Mouse (Mus musculus) stomach, postnatal 0 days (tissue): ENCODE results near the gene Txndc2.

Source experiments
- CTCF ChIP-seq: IDR thresholded peaks from 2 replicates; pipeline ENCODE4 v1.5.1; 2016; ENCODE audit warnings: antibody characterized with exemption, low read depth, mild to moderate bottlenecking, moderate library complexity
- EP300 ChIP-seq: optimal IDR thresholded peaks from 2 replicates; pipeline ENCODE3; 2016; ENCODE audit warnings: antibody characterized with exemption

GRCm38 (mm10) chr17:65683731-65684130 lies 41.8 kb upstream of the Txndc2 start:
- TF ChIP-seq EP300 (no peak), CTCF (no peak)
